Mouse (Mus musculus) heart, embryonic 10.5 days (tissue): ENCODE measurements around the gene Calm3. TPM values are rescaled to one million over a fixed set of nuclear protein-coding genes. Genes with fewer than 3 reads are reported as not detected.

Source experiments
- DNase-seq: peaks from one replicate; pipeline ENCODE4 v3.0.0-alpha.2; 2017; ENCODE audit warnings: low spot score
- H3K27ac ChIP-seq: fragments of 300-500 bp; sonication (generic); 2 replicates; pipeline ENCODE4 v1.5.1; 2016; ENCODE audit warnings: mild to moderate bottlenecking
- H3K27me3 ChIP-seq: fragments of 300-500 bp; sonication (generic); 2 replicates; pipeline ENCODE4 v1.6.1; 2016; ENCODE audit warnings: mild to moderate bottlenecking; ENCODE audit not compliant: poor library complexity, insufficient read depth, severe bottlenecking
- H3K36me3 ChIP-seq: fragments of 300-500 bp; sonication (generic); 2 replicates; pipeline ENCODE4 v1.6.1; 2016; ENCODE audit warnings: mild to moderate bottlenecking, moderate library complexity
- H3K4me1 ChIP-seq: fragments of 300-500 bp; sonication (generic); 2 replicates; pipeline ENCODE4 v1.6.1; 2016; ENCODE audit warnings: mild to moderate bottlenecking
- H3K4me3 ChIP-seq: fragments of 300-500 bp; sonication (generic); 2 replicates; pipeline ENCODE4 v1.5.1; 2016; ENCODE audit warnings: mild to moderate bottlenecking, moderate library complexity
- H3K9me3 ChIP-seq: fragments of 300-500 bp; sonication (generic); 2 replicates; pipeline ENCODE4 v1.6.1; 2016; ENCODE audit warnings: mild to moderate bottlenecking, moderate library complexity
- WGBS: fragments of 180-500 bp; shearing (Covaris S2); methylation state at CpG from one replicate; pipeline ENCODE4 v1.1.7; 2016; 5-methylcytosine and 5-hydroxymethylcytosine counted together
- polyA plus RNA-seq: library from polyadenylated mRNA; unstranded; fragments of >200 nt; fragmentation: Nextera tagmentation; extraction: Ambion mirVana; gene quantifications from 2 replicates; pipeline ENCODE4 v1.2.1, GENCODE M21; 2016

The Calm3 gene
- polyA plus RNA-seq, 1 experiment from 2014 or later, result 117 TPM

DNA sequence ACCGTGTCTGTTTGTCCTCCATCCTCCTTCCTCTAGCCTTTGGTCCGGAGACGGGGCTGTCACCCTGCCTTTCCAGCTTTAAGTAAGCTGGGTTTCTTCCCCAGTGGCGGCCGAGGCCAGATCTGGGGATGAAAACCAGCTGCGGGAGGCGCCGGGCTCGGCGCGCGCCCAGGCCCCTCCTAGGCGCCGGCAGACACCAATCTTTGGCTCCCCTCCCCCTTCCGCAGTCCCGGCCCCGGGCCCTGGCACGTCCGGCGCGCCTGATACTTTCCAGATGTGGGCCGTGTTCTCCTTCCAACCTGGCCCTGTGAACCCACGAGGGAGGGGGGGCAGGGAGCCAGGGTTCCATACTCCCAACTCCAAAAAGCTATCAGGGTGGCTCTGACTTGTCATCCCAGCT is 33.0 kb downstream of the Calm3 start:
- H3K27me3 ChIP-seq, result peaks cover 40% of the 10 kb centered on the region
- H3K36me3 ChIP-seq, result peaks cover 36% of the 10 kb centered on the region
- peak overlapping the region; percentile 54 for H3K4me3 ChIP-seq
- peak; percentile 92 for DNase-seq
- under 1% methylated on average over 23 of the region's 23 CpGs for WGBS
- H3K9me3 ChIP-seq, result peaks cover 3% of the 10 kb centered on the region
- peak overlapping the region; percentile 77 for H3K27ac ChIP-seq
- peaks cover 57% of the 10 kb centered on the region for H3K4me1 ChIP-seq

GRCm38 (mm10) chr7:16890536-16890935 is 33.4 kb downstream of the Calm3 start:
- peak overlapping the region; percentile 77 for H3K27ac ChIP-seq
- WGBS, result 24% methylated on average over 6 of the region's 6 CpGs
- no peak for DNase-seq
- peaks cover 40% of the 10 kb centered on the region for H3K36me3 ChIP-seq
- peaks cover 44% of the 10 kb centered on the region for H3K27me3 ChIP-seq
- peaks cover 60% of the 10 kb centered on the region for H3K4me1 ChIP-seq
- peaks cover 7% of the 10 kb centered on the region for H3K9me3 ChIP-seq
- peak overlapping the region; percentile 54 for H3K4me3 ChIP-seq

- Histone ChIP-seq H3K4me1 (peaks cover 47% of the 10 kb centered on the region), H3K27ac (peak overlapping the region; percentile 83), H3K27me3 (peaks cover 31% of the 10 kb centered on the region), H3K9me3 (peaks cover 12% of the 10 kb centered on the region), H3K36me3 (peaks cover 85% of the 10 kb centered on the region), H3K4me3 (peak overlapping the region; percentile 49)
- no peak for DNase-seq
- WGBS, result 50% methylated on average over 59 of the region's 59 CpGs
These were observed 38.0 kb downstream of the Calm3 start for GRCm38 (mm10) chr7:16885905-16886304.

GRCm38 (mm10) chr7:16885271-16885776 is 38.6 kb downstream of the Calm3 start:
- H3K9me3 ChIP-seq, result peaks cover 12% of the 10 kb centered on the region
- H3K27ac ChIP-seq, result peak overlapping the region; percentile 83
- H3K36me3 ChIP-seq, result peaks cover 86% of the 10 kb centered on the region
- H3K4me1 ChIP-seq, result peaks cover 47% of the 10 kb centered on the region
- no peak for DNase-seq
- H3K27me3 ChIP-seq, result peaks cover 31% of the 10 kb centered on the region
- 28% methylated on average over 95 of the region's 95 CpGs for WGBS
- H3K4me3 ChIP-seq, result peak overlapping the region; percentile 49

DNA sequence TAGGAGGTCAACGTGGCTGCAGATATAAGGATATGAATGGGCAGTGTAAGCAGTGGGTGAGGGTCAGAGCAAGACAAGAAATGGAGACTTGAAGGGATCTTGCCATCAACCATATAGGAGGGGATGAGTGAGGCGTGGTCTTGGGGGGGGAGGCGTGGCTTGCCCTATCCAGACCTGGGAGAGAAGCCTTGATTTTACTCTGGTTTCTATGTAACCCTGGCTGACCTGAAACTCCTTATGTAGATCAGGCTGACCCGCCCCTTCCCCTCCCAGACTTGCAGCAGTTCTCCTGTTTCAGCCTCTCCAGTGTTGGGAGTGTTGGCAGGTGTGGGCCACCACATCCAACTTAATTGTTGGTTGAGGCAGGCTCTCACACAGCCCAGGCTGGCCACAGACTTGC is 39.6 kb downstream of the Calm3 start:
- peaks cover 31% of the 10 kb centered on the region for H3K27me3 ChIP-seq
- peaks cover 54% of the 10 kb centered on the region for H3K4me1 ChIP-seq
- whole genome bisulfite sequencing, result 68% methylated on average over 4 of the region's 4 CpGs
- H3K36me3 ChIP-seq, result peaks cover 82% of the 10 kb centered on the region
- H3K27ac ChIP-seq, result 0 out of 2 replicates have a peak overlapping the region, but pooled peaks have one; percentile 83
- peaks cover 12% of the 10 kb centered on the region for H3K9me3 ChIP-seq
- H3K4me3 ChIP-seq, result no peak overlapping the region
- no peak for DNase-seq

DNA sequence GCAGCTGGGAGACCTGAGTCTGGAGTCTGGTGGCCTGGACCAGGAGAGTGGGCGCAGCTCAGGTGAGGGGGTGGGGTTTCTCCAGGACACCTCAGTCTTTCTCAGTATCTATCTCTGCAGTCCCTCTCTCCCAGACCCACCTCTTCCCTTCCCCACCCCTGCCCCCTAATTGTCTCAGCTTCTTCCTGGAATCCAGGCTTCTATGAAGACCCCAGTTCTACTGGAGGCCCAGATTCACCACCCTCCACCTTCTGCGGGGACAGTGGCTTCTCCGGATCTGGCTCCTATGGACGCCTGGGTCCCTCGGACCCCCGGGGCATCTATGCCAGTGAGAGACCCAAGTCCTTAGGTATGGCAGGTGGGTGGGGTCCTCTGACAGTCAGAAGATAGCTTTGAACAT is 40.8 kb downstream of the Calm3 start:
- 88% methylated on average over 6 of the region's 6 CpGs for WGBS
- DNase-seq, result no peak
- Histone ChIP-seq H3K4me1 (peaks cover 47% of the 10 kb centered on the region), H3K27me3 (peaks cover 31% of the 10 kb centered on the region), H3K27ac (peak overlapping the region; percentile 26; the same call in 1 of the 2 replicates), H3K4me3 (0 out of 2 replicates have a peak overlapping the region, but pooled peaks have one; percentile 4), H3K36me3 (peaks cover 86% of the 10 kb centered on the region), H3K9me3 (peaks cover 12% of the 10 kb centered on the region)

- no peak for DNase-seq
- 25% methylated on average over 5 of the region's 5 CpGs for WGBS
- Histone ChIP-seq H3K36me3 (peaks cover 67% of the 10 kb centered on the region), H3K27ac (peak overlapping the region; percentile 90), H3K27me3 (peaks cover 18% of the 10 kb centered on the region), H3K4me3 (peak overlapping the region; percentile 19; the same call in 1 of the 2 replicates), H3K4me1 (peaks cover 53% of the 10 kb centered on the region), H3K9me3 (peaks cover 6% of the 10 kb centered on the region)
These were observed 43.3 kb downstream of the Calm3 start for GRCm38 (mm10) chr7:16880615-16881014.

- H3K9me3 ChIP-seq, result peaks cover under 1% of the 10 kb centered on the region; the same call in 1 of the 2 replicates
- H3K4me3 ChIP-seq, result no peak overlapping the region
- peak; percentile 94 for DNase-seq
- H3K36me3 ChIP-seq, result peaks cover 60% of the 10 kb centered on the region
- peaks cover 11% of the 10 kb centered on the region for H3K27me3 ChIP-seq
- WGBS, result 14% methylated on average over 9 of the region's 9 CpGs
- peaks cover 47% of the 10 kb centered on the region for H3K4me1 ChIP-seq
- H3K27ac ChIP-seq, result peak overlapping the region; percentile 90
These were observed 43.9 kb downstream of the Calm3 start for GRCm38 (mm10) chr7:16879796-16880547.

DNA sequence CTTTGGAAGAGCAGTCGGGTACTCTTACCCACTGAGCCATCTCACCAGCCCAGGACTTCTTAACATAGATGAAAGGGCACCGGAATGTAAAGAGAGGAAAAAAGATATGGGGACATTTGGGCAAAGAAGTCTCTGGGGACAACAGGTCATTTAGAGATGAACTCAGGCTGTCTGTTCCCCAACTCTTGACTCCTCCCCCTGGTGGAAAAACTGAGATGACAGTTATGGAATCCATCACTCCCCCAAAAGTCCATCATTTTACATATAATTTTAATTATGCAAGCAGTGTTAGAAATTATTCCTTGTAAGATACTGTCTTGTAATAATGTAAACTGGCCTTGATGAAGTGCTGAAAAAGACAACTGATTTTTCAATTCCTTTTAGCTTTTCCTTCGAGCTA is 46.2 kb downstream of the Calm3 start:
- peaks cover 38% of the 10 kb centered on the region for H3K4me1 ChIP-seq
- 73% methylated on average over 3 of the region's 3 CpGs for WGBS
- no peak overlapping the region for H3K27ac ChIP-seq
- H3K36me3 ChIP-seq, result peaks cover 38% of the 10 kb centered on the region
- H3K9me3 ChIP-seq, result no peaks in the 10 kb centered on the region
- no peak for DNase-seq
- no peak overlapping the region for H3K4me3 ChIP-seq
- H3K27me3 ChIP-seq, result no peaks in the 10 kb centered on the region

GRCm38 (mm10) chr7:16876608-16877007 is 47.3 kb downstream of the Calm3 start:
- peaks cover 35% of the 10 kb centered on the region for H3K36me3 ChIP-seq
- H3K4me3 ChIP-seq, result peak overlapping the region; percentile 84
- peaks cover 30% of the 10 kb centered on the region for H3K4me1 ChIP-seq
- 4% methylated on average over 13 of the region's 13 CpGs for WGBS
- H3K27me3 ChIP-seq, result no peaks in the 10 kb centered on the region
- H3K9me3 ChIP-seq, result no peaks in the 10 kb centered on the region
- H3K27ac ChIP-seq, result peak overlapping the region; percentile 96
- peak; percentile 85 for DNase-seq

GRCm38 (mm10) chr7:16876006-16876405 is 47.9 kb downstream of the Calm3 start:
- H3K4me3 ChIP-seq, result peak overlapping the region; percentile 84
- peak overlapping the region; percentile 96 for H3K27ac ChIP-seq
- DNase-seq, result no peak
- H3K27me3 ChIP-seq, result no peaks in the 10 kb centered on the region
- peaks cover 27% of the 10 kb centered on the region for H3K4me1 ChIP-seq
- peaks cover 35% of the 10 kb centered on the region for H3K36me3 ChIP-seq
- H3K9me3 ChIP-seq, result no peaks in the 10 kb centered on the region
- WGBS, result 5% methylated on average over 11 of the region's 11 CpGs

GRCm38 (mm10) chr7:16875326-16875725 is 48.6 kb downstream of the Calm3 start:
- peaks cover 20% of the 10 kb centered on the region for H3K4me1 ChIP-seq
- peak overlapping the region; percentile 84 for H3K4me3 ChIP-seq

DNA sequence AGATGAGACGGTGACA is 48.8 kb downstream of the Calm3 start, which contains the start of gene Dact3:
Gene Dact3, plus strand, starts transcription at position 8 of the 16 bp plus-strand sequence.
- Histone ChIP-seq H3K27ac (peak within 1 kb of the TSS; percentile 96), H3K36me3 (peaks cover 40% of the 10 kb centered on the region), H3K27me3 (no peaks in the 10 kb centered on the region), H3K4me1 (peaks cover 18% of the 10 kb centered on the region), H3K4me3 (peak within 1 kb of the TSS; percentile 84), H3K9me3 (no peaks in the 10 kb centered on the region)
- no peak for DNase-seq
- 0% methylated on average over 1 of the region's 1 CpGs for WGBS

More at GRCm38 (mm10) chr7:16875326-16875725, 48.6 kb downstream of the Calm3 start:
- Histone ChIP-seq H3K27me3 (no peaks in the 10 kb centered on the region), H3K9me3 (no peaks in the 10 kb centered on the region), H3K36me3 (peaks cover 40% of the 10 kb centered on the region), H3K27ac (peak overlapping the region; percentile 96)
- WGBS, result under 1% methylated on average over 36 of the region's 42 CpGs
- DNase-seq, result no peak
